Mouse (Mus musculus) intestine, embryonic 15.5 days (tissue): ENCODE measurements around the gene Atp1a4. TPM values are rescaled to one million over a fixed set of nuclear protein-coding genes. Genes with fewer than 3 reads are reported as not detected.

Source experiments
- ATAC-seq: fragments of 200-750 bp; cut with Nextera tagmentation; 2 replicates; pipeline ENCODE4 v1.8.0; 2017; ENCODE audit warnings: moderate TSS enrichment, moderate library complexity
- H3K27ac ChIP-seq: fragments of 300-500 bp; sonication (generic); 2 replicates; pipeline ENCODE4 v1.5.1; 2015; ENCODE audit warnings: mild to moderate bottlenecking, inconsistent platforms
- H3K27me3 ChIP-seq: fragments of 300-500 bp; sonication (generic); replicated peaks from 2 replicates; pipeline ENCODE4 v1.6.1; 2015; ENCODE audit warnings: inconsistent platforms
- H3K36me3 ChIP-seq: fragments of 300-500 bp; sonication (generic); 2 replicates; pipeline ENCODE4 v1.6.1; 2015; ENCODE audit warnings: inconsistent platforms
- H3K4me1 ChIP-seq: fragments of 300-500 bp; sonication (generic); replicated peaks from 2 replicates; pipeline ENCODE4 v1.6.1; 2015; ENCODE audit warnings: inconsistent platforms
- H3K4me2 ChIP-seq: fragments of 300-500 bp; sonication (generic); replicated peaks from 2 replicates; pipeline ENCODE4 v1.6.1; 2015; ENCODE audit warnings: mild to moderate bottlenecking, inconsistent platforms
- H3K4me3 ChIP-seq: fragments of 300-500 bp; sonication (generic); replicated peaks from 2 replicates; pipeline ENCODE4 v1.5.1; 2015; ENCODE audit warnings: inconsistent platforms
- H3K9ac ChIP-seq: fragments of 300-500 bp; sonication (generic); 2 replicates; pipeline ENCODE4 v1.6.1; 2015; ENCODE audit warnings: inconsistent platforms
- H3K9me3 ChIP-seq: fragments of 300-500 bp; sonication (generic); 2 replicates; pipeline ENCODE4 v1.6.1; 2016; ENCODE audit warnings: inconsistent platforms
- WGBS: fragments of 180-500 bp; shearing (Covaris S2); methylation state at CpG from one replicate; pipeline ENCODE4 v1.1.7; 2015; 5-methylcytosine and 5-hydroxymethylcytosine counted together
- polyA plus RNA-seq: library from polyadenylated mRNA; unstranded; fragments of >200 nt; fragmentation: Nextera tagmentation; extraction: Ambion mirVana; gene quantifications from 2 replicates; pipeline ENCODE4 v1.2.1, GENCODE M21; 2015

Atp1a4 gene
- polyA plus RNA-seq, 1 experiment from 2014 or later, result not detected

DNA sequence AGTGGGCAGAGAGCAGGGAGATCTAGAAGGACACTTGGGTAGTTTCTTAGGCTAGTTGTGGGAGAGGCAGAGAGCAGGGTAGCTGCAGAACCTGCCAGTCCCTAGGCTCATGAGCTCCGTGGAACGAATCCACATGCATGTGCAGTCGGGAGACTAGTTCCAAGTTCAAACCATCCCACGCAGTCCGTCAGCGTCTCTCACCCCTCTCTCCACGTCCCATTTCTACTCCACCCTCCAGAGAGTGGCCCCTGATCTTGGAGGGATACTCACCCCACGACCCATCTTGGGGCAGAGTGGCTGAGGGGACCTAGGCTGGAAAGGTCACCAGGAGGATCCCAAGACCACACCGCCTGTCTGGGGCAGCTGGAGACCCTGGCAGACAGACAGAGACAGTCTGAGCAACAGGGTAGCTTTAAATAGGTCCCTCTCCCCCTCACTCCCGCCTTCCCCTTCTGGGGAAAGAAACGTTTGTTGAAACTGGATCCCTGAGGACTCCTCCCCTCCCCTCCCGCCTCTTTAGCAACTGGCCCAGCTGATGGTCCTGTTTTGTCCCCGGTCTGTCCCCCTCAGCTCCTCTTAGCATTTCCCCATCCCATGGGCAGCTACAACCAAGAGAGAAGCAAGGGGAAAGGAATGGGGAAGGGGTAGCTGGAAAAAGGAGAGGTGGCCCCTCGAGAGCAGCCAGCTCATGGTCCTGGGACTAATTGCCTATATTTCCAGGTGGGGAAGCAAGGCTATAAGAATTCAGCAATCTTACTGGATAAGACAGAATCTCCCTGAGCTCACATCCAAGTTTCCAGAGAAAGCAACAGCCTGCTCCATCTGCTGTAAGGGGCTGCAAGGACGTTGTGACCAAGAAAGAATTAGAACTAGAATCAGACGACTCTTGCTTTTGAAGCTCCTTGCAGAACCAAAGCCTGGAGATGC lies 39.7 kb upstream of the Atp1a4 start, which contains the start of gene Atp1a2:
Gene Atp1a2, minus strand, starts transcription at position 454 of the 927 bp plus-strand sequence.
- peaks cover 17% of the 10 kb centered on the region for H3K4me1 ChIP-seq
- peak within 1 kb of the TSS; percentile 23 for H3K4me3 ChIP-seq
- no peaks in the 10 kb centered on the region for H3K9me3 ChIP-seq
- peak; percentile 60 for ATAC-seq
- H3K27ac ChIP-seq, result peak within 1 kb of the TSS; percentile 54; the same call in 1 of the 2 replicates
- H3K4me2 ChIP-seq, result peak within 1 kb of the TSS; percentile 52
- H3K36me3 ChIP-seq, result no peaks in the 10 kb centered on the region
- 9% methylated on average over 16 of the region's 16 CpGs for WGBS
- H3K9ac ChIP-seq, result no peak within 1 kb of the TSS
- H3K27me3 ChIP-seq, result no peaks in the 10 kb centered on the region

DNA sequence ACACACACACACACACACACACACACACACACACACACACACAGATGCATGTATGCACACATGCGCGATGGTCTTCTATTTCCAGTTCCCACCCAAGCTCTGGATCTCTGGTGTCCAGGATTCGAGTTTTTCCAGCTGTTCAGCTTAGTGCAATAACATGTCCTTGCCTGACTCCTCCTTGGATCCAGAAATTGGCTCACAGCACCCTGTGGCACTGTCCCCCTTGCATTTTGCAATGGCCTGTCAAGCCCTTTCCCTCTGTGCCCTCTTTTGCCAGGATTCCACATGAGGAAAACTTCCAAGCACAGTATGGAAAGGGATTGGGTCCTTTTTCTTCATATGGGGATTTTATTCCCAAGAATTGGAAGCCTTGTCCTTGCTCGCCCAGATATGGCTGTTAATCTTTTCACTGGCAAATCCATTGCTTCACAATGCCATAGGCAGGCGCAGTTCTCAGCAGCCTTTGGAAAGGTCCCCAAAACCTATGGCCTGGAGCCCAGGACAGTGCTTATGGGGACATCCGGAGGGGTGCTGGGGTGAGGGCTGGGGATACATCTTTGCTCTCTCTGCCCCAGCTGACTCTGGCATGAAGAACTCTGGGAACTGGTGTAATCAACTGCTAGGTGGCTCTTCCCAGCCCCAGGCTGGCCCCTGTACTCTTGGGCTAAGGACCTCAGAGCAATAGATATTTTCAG lies 38.7 kb upstream of the Atp1a4 start:
- Histone ChIP-seq H3K36me3 (no peaks in the 10 kb centered on the region), H3K4me2 (peak overlapping the region; percentile 52), H3K9me3 (no peaks in the 10 kb centered on the region), H3K4me1 (peaks cover 17% of the 10 kb centered on the region), H3K27me3 (no peaks in the 10 kb centered on the region), H3K27ac (peak overlapping the region; percentile 39; the same call in 1 of the 2 replicates), H3K9ac (no peak overlapping the region), H3K4me3 (peak overlapping the region; percentile 23; the same call in 1 of the 2 replicates)
- WGBS, result 80% methylated on average over 6 of the region's 6 CpGs
- ATAC-seq, result no peak

DNA sequence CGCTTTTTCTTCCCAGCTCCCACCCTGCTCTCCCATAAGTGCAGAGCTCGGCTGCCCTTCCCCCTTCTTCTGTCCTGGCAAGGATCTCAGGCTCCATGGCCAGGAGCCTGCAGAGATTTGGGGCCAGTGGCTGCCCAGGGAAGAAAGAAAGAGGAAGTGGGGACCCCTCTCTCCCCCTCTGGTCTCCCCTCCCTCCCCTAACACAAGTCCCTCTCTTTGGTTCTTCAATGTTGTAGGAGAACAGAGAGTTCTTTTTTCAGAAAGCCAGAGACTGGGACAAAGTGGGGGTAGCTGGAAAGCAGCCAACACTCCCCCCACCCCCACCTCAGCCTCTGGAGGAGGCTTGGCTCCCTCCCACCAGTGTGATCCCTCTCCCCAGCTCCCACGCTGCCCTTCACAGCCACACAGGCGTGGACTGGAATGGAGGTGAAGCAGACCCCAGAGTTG lies 37.6 kb upstream of the Atp1a4 start:
- H3K27ac ChIP-seq, result 0 out of 2 replicates have a peak overlapping the region, but pooled peaks have one; percentile 24
- H3K36me3 ChIP-seq, result no peaks in the 10 kb centered on the region
- peak; percentile 40; the same call in 1 of the 2 replicates for ATAC-seq
- no peak overlapping the region for H3K9ac ChIP-seq
- H3K27me3 ChIP-seq, result no peaks in the 10 kb centered on the region
- no peak overlapping the region for H3K4me3 ChIP-seq
- H3K4me2 ChIP-seq, result peak overlapping the region; percentile 52
- 63% methylated on average over 4 of the region's 4 CpGs for WGBS
- peaks cover 17% of the 10 kb centered on the region for H3K4me1 ChIP-seq
- no peaks in the 10 kb centered on the region for H3K9me3 ChIP-seq

DNA sequence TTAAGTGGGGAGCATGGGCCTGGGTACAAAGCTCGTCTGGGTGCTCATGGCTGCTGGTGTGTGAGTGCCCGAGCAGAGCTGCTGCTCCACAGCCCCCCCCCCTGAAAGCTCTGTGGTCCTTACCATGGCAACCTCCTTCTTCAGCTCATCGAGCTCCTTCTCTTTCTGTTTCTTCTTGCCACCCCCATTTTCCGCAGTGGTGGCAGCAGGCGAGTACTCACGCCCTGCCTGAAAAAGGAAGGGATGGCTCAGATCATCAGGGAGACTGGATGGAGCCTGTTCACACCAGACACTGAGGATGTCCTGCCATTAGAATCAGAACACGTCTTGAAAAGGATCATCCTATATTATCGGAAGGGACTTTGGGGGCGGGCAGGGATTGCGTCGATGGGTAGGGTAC lies 35.2 kb upstream of the Atp1a4 start:
- Histone ChIP-seq H3K9ac (no peak overlapping the region), H3K27me3 (no peaks in the 10 kb centered on the region), H3K36me3 (no peaks in the 10 kb centered on the region), H3K9me3 (no peaks in the 10 kb centered on the region), H3K27ac (no peak overlapping the region), H3K4me1 (peaks cover 17% of the 10 kb centered on the region), H3K4me2 (no peak overlapping the region), H3K4me3 (no peak overlapping the region)
- WGBS, result 87% methylated on average over 11 of the region's 11 CpGs
- no peak for ATAC-seq

DNA sequence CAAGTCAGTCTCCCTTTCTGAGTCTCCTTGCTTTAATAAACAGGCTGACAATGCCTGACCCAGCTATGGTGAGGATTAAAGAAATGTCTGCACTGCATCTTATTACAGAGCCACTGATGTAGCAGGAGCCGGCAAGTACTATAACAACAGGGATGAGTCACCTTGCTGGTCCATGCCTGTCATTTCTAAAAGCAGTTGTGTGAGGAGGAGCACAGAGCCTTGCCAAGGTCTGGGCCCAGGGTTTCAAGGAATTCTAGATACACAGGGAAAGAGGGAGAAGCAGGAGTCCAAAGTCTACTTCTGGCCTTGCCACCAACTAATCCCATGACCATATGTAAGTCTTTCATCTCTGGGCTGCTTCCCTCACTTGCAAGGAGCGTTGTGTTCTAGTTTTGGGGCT lies 34.7 kb upstream of the Atp1a4 start:
- ATAC-seq, result no peak
- WGBS, result 63% methylated on average over 2 of the region's 2 CpGs
- no peak overlapping the region for H3K4me3 ChIP-seq
- no peak overlapping the region for H3K9ac ChIP-seq
- H3K36me3 ChIP-seq, result no peaks in the 10 kb centered on the region
- no peaks in the 10 kb centered on the region for H3K9me3 ChIP-seq
- no peaks in the 10 kb centered on the region for H3K27me3 ChIP-seq
- no peak overlapping the region for H3K27ac ChIP-seq
- peaks cover 17% of the 10 kb centered on the region for H3K4me1 ChIP-seq
- H3K4me2 ChIP-seq, result no peak overlapping the region

DNA sequence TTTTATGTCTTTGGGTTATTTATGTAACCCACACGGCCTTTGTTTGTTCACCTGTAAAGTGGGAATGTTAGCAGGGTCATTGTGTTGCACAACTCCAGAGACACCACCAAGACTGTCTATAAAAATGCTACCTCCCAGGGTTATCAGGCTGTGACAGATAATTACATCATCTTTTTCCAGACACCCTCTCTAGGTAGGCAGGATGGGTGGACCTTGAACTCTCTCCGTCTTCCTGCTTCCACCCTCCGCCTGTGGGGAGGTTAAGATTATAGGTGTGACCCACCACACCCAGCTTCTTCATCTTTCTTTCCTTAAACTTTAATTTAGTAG lies 31.4 kb upstream of the Atp1a4 start:
- no peaks in the 10 kb centered on the region for H3K36me3 ChIP-seq
- 50% methylated on average over 3 of the region's 3 CpGs for WGBS
- no peak overlapping the region for H3K4me3 ChIP-seq
- no peak overlapping the region for H3K9ac ChIP-seq
- no peak overlapping the region for H3K27ac ChIP-seq
- no peaks in the 10 kb centered on the region for H3K4me1 ChIP-seq
- no peaks in the 10 kb centered on the region for H3K9me3 ChIP-seq
- peak; percentile 77 for ATAC-seq
- no peak overlapping the region for H3K4me2 ChIP-seq
- no peaks in the 10 kb centered on the region for H3K27me3 ChIP-seq

DNA sequence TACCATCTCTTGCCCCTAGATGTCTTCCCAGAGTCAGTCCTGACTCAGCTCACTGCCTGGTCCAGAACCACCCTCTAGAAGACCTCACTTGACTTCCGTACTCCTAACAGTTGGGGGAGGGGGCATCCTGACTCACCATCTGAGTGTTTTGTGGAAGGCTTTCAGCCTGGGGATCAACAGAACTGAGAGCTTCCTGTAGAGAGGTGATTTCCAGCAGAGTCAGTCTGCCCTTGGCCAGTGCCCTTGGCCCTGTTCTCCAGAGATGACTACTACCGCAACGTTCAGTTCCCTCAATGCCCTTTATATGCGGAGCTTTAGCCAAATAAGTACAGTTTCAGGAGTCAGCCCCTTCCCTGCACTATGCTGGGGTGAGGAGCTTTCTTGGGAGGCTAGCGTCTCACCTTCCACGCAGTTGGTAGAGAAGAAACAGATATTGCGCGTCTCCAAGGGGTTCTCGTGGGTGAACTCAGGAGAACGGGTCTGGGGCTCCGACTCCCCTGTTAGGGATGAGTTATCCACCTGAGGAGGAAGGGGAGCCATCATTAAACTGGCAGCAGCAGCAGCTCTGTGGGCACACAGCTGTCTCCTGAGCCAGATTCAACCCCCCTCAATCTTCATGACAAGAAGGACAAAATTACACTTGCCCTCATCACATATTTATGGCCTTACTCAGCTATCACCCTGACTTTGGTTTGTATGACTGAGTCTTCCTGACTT lies 30.8 kb upstream of the Atp1a4 start:
- Histone ChIP-seq H3K4me3 (no peak overlapping the region), H3K27me3 (no peaks in the 10 kb centered on the region), H3K4me1 (no peaks in the 10 kb centered on the region), H3K27ac (no peak overlapping the region), H3K9me3 (no peaks in the 10 kb centered on the region), H3K9ac (no peak overlapping the region), H3K36me3 (no peaks in the 10 kb centered on the region), H3K4me2 (no peak overlapping the region)
- 86% methylated on average over 11 of the region's 11 CpGs for WGBS
- no peak for ATAC-seq

DNA sequence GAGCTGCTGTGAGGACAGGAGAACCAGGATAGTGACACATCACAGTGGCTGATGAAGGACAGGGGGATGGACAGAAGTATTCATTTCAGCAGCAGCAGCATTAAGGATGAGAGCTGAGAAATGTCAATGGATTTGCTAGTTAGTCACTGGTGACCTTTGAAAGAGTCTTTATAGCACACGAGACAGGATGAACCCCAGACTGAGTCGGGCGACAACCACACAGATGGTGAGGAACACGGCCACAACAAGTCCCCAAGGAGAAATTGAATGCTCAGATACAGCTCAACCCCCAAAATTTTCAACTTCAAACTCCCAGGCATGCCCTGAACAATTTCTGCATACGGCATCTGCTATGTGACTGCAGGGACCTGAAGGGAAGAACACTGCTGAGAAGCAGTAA lies 28.5 kb upstream of the Atp1a4 start:
- Histone ChIP-seq H3K27me3 (no peaks in the 10 kb centered on the region), H3K4me2 (no peak overlapping the region), H3K4me1 (no peaks in the 10 kb centered on the region), H3K4me3 (no peak overlapping the region), H3K9ac (no peak overlapping the region), H3K36me3 (no peaks in the 10 kb centered on the region), H3K9me3 (no peaks in the 10 kb centered on the region), H3K27ac (no peak overlapping the region)
- WGBS, result 88% methylated on average over 5 of the region's 5 CpGs
- ATAC-seq, result no peak

DNA sequence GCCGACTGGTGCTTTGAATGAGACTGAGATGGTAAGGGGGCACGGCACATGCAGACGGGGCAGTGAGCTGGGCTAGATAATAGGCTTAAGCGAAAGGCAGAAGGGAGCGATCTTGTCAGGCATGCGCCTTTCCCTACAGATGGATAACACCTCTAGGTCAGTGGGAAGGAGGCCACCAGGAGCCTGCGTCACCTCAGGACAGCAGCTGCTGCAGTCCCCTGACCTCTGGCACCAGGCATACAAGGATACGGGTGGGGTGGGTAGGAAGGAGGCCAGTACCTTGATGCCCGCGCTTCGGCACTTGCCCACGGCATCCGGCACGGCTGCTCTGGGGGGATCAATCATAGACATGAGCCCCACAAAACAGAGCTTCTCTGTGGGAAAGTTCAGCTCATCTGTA lies 26.0 kb upstream of the Atp1a4 start:
- Histone ChIP-seq H3K36me3 (no peaks in the 10 kb centered on the region), H3K27me3 (no peaks in the 10 kb centered on the region), H3K27ac (no peak overlapping the region), H3K4me3 (no peak overlapping the region), H3K9me3 (no peaks in the 10 kb centered on the region), H3K4me2 (no peak overlapping the region), H3K4me1 (no peaks in the 10 kb centered on the region), H3K9ac (no peak overlapping the region)
- WGBS, result 91% methylated on average over 14 of the region's 14 CpGs
- ATAC-seq, result no peak

DNA sequence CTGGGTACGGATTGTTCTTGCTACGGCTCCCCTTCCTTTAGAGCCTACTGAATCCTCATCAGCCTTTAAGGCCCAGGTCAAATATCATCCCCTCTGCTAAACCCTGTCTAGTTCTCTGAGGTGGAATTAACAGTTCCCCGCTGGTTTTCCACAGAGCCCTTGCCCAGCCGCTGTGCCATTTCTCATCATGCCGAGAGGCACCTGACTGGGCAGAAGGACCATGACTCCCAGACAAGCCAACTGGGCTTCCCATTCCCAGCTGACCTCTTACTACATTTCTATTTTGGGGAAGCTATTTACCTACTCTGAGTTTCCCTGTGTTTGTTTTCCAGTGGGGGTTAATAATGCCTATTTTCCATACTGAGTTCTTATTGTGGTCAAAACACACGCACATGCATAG lies 24.9 kb upstream of the Atp1a4 start:
- Histone ChIP-seq H3K27ac (no peak overlapping the region), H3K36me3 (no peaks in the 10 kb centered on the region), H3K4me1 (no peaks in the 10 kb centered on the region), H3K4me3 (no peak overlapping the region), H3K4me2 (no peak overlapping the region), H3K9me3 (no peaks in the 10 kb centered on the region), H3K9ac (no peak overlapping the region), H3K27me3 (no peaks in the 10 kb centered on the region)
- 93% methylated on average over 6 of the region's 6 CpGs for WGBS
- no peak for ATAC-seq

DNA sequence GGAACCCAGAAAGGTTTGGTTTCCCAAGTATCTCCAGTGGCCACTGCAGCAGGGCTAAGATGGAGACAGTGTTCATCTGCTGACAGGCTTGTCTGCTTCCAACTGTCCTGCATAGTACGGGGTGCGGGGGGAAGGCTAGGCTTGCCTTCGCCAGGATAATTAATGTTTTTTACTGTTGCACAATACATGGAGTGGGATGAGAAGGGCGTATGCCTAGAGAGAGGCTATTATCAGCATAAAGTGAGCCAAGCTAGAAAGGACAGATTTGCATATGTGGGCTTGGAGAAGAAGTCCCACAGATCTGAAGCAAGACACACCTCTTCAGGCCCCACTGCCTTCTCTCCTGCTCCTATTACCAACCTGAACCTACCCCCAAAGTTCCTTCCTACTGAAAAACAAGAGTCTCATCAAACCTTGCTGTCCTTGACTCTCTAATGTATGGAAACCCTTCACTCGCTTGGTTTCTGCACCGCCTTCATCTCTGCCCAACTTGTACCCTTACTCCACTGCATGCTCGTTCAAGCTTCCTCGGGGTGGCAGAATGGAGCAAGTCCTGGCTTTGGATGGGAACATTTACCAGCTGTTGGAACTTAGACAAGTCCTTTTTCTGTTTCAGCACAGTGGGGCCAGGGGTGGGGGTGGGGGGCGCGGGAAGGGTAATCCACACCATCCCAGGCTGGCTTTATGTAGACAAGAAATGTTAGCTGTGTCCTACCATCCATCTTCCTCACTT lies 23.5 kb upstream of the Atp1a4 start:
- no peaks in the 10 kb centered on the region for H3K9me3 ChIP-seq
- 70% methylated on average over 10 of the region's 10 CpGs for WGBS
- no peaks in the 10 kb centered on the region for H3K27me3 ChIP-seq
- no peaks in the 10 kb centered on the region for H3K36me3 ChIP-seq
- H3K4me1 ChIP-seq, result no peaks in the 10 kb centered on the region
- no peak overlapping the region for H3K4me3 ChIP-seq
- no peak overlapping the region for H3K4me2 ChIP-seq
- peak; percentile 43 for ATAC-seq
- no peak overlapping the region for H3K9ac ChIP-seq
- H3K27ac ChIP-seq, result no peak overlapping the region
